Mouse (Mus musculus) megakaryocyte, embryonic 14.5 days (primary cell): ENCODE data around the gene Fam162b. TPM values are rescaled to one million over a fixed set of nuclear protein-coding genes. Genes with fewer than 3 reads are reported as not detected.

Experiments used
- H3K27me3 ChIP-seq: replicated peaks from 2 replicates; pipeline ENCODE3; 2012; ENCODE audit warnings: inconsistent platforms
- H3K36me3 ChIP-seq: replicated peaks from 2 replicates; pipeline ENCODE3; 2012; ENCODE audit warnings: low read length, inconsistent platforms, mixed read lengths
- H3K4me1 ChIP-seq: 2 replicates; pipeline ENCODE4 v1.6.1; 2012; ENCODE audit warnings: inconsistent platforms
- H3K4me3 ChIP-seq: replicated peaks from 2 replicates; pipeline ENCODE3; 2012; ENCODE audit warnings: moderate library complexity, mild to moderate bottlenecking, inconsistent platforms
- H3K9me3 ChIP-seq: 2 replicates; pipeline ENCODE4 v1.6.1; 2012; ENCODE audit warnings: inconsistent platforms
- FLI1 ChIP-seq: IDR thresholded peaks from 2 replicates; pipeline ENCODE4 v1.6.1; 2012; ENCODE audit warnings: low read length, inconsistent platforms, mixed read lengths
- GATA1 ChIP-seq: IDR thresholded peaks from 3 replicates; pipeline ENCODE4 v1.6.1; 2012; ENCODE audit warnings: mixed read lengths, low read length, inconsistent platforms, borderline replicate concordance
- polyA plus RNA-seq: library from polyadenylated mRNA; stranded (reverse); fragments of >175 nt; gene quantifications from 2 replicates; pipeline ENCODE4 v1.2.3, GENCODE M21; 2012; ENCODE audit warnings: low replicate concordance; ENCODE audit not compliant: insufficient read depth

Gene Fam162b
- polyA plus RNA-seq = not detected in 2 replicates

DNA sequence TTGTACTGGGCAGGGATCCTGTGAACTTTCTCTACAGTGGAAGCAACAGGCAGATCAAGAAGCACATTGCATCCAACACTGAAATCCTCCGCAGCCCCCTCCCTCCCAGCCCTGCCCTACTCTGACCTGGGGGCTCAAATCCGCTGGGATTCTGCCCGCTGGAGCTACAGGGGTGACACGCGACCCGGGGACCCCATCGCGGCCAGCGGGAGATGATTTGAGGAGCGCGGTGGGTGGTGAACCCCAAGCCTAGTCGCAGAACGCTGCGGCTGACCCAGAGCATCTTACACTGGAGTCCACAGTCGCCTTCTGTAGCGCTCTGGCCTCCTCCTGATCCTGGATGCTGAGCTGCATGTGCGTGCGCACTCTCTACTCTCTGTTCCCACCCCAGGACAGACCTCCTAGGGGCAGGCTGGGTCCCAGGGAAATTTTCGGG is at the start of gene Fam162b:
Fam162b (minus strand) TSS at position 379 of the 436 bp plus-strand sequence.
- Histone ChIP-seq H3K27me3 (peaks cover 22% of the 10 kb centered on the region), H3K36me3 (no peaks in the 10 kb centered on the region), H3K4me3 (peak within 1 kb of the TSS; percentile 76), H3K9me3 (peaks cover 4% of the 10 kb centered on the region; the same call in 1 of the 2 replicates), H3K4me1 (peaks cover 8% of the 10 kb centered on the region)
- TF ChIP-seq GATA1 (no peak), FLI1 (no peak)

DNA sequence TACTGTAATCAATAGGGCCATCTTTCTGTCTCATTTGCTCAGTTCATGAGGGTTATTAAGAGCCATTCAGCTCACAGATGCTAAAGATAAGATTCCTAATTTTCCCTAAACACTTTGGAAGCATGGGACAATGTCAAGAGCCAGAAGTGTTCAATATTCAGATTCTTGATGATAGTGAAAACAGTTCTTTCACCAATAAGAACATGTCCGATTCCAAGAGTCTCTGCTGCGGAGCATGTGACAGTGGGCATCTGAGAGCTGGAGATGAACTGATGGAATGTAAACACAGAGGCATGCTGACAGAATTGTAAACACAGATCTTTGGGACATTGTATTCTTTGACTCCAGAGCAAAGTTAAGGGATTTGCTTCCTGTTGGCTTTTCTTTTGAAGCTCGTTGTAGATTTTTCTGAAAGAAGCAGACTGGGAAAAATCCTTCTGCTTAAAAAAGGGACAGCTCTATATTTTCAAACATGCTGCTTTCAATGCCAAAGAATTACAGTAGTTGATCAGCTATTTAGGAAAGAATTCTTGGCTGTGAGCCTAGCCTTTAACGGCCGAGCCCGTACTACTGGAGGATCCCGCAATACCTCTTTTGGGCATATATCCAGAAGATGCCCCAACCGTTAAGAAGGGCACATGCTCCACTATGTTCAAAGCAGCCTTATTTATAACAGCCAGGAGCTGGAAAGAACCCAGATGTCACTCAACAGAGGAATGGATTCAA is 41.3 kb upstream of the Fam162b start, which contains the start of gene Gprc6a:
Gprc6a (minus strand) TSS at position 51 of the 726 bp plus-strand sequence.
- H3K4me3 ChIP-seq = no peak within 1 kb of the TSS
- H3K27me3 ChIP-seq = no peaks in the 10 kb centered on the region
- TF ChIP-seq FLI1 (no peak), GATA1 (no peak)
- H3K36me3 ChIP-seq = no peaks in the 10 kb centered on the region
- no peaks in the 10 kb centered on the region for H3K9me3 ChIP-seq
- no peaks in the 10 kb centered on the region for H3K4me1 ChIP-seq

DNA sequence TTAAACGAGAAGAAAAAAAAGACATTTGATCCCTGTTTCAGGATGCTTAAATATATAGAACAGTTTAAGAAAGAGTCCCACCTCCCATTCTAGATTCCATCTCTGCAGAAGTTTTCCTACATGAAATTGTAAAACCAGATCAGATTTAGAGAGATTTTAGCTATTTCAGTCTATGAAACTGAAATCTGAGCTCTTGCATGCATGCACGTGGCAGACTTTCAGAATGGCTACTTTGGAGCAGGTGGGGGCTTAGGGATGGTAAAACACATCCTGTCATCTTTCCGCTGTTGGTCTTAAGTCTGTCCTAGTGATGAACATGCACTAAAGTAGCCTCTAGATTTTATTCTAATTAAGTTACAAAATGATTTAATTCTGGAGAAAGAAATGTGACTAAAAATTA is 30.9 kb upstream of the Fam162b start:
- Histone ChIP-seq H3K27me3 (peaks cover 2% of the 10 kb centered on the region), H3K4me3 (no peak overlapping the region), H3K4me1 (no peaks in the 10 kb centered on the region), H3K9me3 (no peaks in the 10 kb centered on the region), H3K36me3 (no peaks in the 10 kb centered on the region)
- no peak for TF ChIP-seq FLI1
- no peak for TF ChIP-seq GATA1

DNA sequence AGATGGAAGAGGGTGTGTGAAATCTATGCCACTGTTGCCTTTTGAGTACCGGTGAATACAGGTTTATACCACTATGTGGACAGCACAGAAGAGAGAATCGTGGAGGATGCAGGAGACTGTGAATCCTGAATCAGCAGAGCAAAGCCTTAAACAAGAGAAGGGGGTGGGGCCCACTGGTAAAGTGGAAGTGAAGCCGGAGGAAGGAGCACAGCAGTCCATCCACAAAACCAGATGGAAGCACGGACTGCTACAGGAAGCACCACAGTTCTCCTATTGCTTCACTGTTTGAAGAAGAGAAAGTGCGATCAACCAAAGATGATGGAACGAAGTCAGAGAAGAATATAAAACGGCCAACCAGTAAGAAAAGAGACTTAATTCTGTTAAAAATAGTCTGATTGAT is 29.8 kb upstream of the Fam162b start:
- peaks cover 2% of the 10 kb centered on the region for H3K27me3 ChIP-seq
- TF ChIP-seq FLI1 (no peak), GATA1 (no peak)

DNA sequence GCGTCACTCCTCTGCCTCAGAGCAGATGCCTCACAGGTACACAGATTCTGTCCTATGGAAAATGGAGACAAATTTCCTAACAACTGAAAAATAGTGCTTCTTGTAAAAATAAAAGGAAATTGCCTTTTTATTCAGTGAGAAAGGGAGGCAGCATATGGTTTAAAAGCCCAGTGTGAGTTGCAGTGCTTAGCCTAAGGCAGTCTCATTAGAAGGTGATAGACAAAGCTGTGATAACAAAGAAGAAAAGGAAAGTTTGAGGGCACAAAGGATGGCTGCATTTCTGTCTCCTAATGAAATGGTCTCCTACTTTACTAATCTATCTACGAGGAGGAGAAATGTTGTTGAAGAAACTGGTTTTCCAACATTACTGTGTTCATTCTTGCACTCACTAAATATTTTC is 28.2 kb upstream of the Fam162b start:
- Histone ChIP-seq H3K27me3 (peaks cover 2% of the 10 kb centered on the region), H3K36me3 (no peaks in the 10 kb centered on the region), H3K4me1 (no peaks in the 10 kb centered on the region), H3K9me3 (no peaks in the 10 kb centered on the region), H3K4me3 (no peak overlapping the region)
- TF ChIP-seq GATA1 = no peak
- no peak for TF ChIP-seq FLI1

More for the DNA sequence above, 29.8 kb upstream of the Fam162b start:
- Histone ChIP-seq H3K36me3 (no peaks in the 10 kb centered on the region), H3K4me1 (no peaks in the 10 kb centered on the region), H3K9me3 (no peaks in the 10 kb centered on the region), H3K4me3 (no peak overlapping the region)

DNA sequence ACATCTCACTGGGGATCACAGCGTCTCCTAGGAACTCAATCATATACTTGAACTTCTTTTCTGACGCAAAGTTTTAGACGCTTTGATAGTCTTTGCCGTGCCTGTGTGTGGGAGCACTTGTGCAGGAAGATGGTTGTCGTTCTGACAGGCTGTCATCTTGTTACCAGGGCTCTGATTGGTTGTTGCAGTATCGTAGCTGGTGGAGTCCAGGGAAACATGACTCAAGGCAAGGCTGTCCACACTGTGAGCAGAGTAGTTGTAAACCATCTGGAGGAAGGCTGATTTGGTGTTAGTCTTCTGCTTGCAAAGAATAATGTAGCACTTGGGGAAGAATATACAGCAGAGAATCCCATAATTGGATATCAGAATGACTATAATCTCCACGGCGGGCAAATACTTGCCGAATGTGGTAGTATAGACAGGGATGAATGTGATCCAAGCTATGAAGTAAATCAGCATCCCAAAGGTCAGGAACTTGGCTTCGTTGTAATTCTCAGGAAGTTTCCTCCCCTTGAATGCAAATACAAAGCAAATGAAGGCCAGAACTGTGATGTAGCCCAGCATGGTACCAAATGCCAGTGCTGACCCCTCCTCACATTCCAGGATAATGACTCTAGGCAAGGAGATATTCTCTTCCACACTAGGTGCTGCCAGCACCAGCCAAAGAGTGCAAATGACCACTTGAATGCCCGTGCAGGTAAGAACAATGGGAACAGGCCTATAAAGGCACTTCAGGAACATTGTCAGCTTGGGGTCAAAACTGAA is 24.7 kb upstream of the Fam162b start:
- Histone ChIP-seq H3K4me3 (no peak overlapping the region), H3K9me3 (no peaks in the 10 kb centered on the region), H3K4me1 (no peaks in the 10 kb centered on the region), H3K27me3 (no peaks in the 10 kb centered on the region), H3K36me3 (no peaks in the 10 kb centered on the region)
- no peak for TF ChIP-seq GATA1
- TF ChIP-seq FLI1 = no peak

DNA sequence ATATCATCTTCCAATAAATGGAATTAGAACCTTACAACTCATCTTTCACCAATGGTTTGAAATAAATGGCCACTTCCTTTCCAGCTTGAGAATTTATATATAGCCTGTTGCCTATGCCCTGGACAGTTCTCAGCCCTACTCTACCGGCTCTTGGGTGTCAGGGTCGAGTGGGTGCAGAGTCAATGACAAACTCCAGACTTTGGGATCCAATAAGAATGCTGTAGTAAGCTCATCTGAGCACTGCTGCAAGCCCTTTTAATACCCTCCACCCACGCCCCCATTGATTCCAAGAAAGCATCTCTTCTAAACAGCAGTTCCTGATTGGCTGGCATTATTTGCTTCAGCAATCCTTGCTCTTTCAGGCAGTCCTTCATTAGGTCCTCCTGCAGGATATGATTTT is 23.1 kb upstream of the Fam162b start:
- Histone ChIP-seq H3K4me1 (no peaks in the 10 kb centered on the region), H3K36me3 (no peaks in the 10 kb centered on the region), H3K4me3 (no peak overlapping the region), H3K27me3 (no peaks in the 10 kb centered on the region), H3K9me3 (no peaks in the 10 kb centered on the region)
- TF ChIP-seq GATA1 = no peak
- no peak for TF ChIP-seq FLI1

DNA sequence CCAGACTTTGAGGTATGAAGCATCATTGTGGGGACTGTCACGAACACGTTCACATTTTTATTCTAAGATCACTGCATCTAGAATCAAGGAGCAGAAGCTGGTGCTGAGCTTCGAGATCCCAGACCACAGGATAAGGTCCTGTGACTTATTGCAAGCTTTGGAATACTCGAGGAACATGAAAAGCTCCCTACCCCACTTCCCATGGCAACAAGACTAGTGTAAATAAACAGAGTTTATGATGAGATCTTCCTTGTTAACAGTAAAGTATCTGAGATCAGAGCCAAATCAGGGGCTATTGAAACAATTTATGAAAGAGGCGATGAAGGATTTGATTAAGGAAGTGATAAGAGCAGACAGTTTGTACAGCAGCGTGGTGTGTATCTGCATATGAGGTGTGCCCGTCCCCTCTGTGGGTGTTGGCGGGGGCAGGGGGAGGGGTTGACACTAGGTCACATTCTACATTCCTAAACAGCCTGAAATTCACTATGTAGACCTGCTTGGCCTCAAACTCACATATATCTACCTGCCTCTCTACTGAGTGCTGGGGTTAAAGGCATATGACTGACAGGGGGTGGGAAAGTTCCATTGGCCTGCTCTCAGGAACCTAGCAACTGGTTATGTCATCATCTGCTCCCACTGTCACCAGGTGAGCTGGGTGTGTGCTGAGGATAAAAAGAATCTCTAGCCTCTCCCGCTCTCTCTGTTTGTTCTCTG is 21.8 kb upstream of the Fam162b start:
- Histone ChIP-seq H3K4me3 (no peak overlapping the region), H3K27me3 (no peaks in the 10 kb centered on the region), H3K9me3 (no peaks in the 10 kb centered on the region), H3K4me1 (no peaks in the 10 kb centered on the region), H3K36me3 (no peaks in the 10 kb centered on the region)
- no peak for TF ChIP-seq FLI1
- TF ChIP-seq GATA1 = no peak

DNA sequence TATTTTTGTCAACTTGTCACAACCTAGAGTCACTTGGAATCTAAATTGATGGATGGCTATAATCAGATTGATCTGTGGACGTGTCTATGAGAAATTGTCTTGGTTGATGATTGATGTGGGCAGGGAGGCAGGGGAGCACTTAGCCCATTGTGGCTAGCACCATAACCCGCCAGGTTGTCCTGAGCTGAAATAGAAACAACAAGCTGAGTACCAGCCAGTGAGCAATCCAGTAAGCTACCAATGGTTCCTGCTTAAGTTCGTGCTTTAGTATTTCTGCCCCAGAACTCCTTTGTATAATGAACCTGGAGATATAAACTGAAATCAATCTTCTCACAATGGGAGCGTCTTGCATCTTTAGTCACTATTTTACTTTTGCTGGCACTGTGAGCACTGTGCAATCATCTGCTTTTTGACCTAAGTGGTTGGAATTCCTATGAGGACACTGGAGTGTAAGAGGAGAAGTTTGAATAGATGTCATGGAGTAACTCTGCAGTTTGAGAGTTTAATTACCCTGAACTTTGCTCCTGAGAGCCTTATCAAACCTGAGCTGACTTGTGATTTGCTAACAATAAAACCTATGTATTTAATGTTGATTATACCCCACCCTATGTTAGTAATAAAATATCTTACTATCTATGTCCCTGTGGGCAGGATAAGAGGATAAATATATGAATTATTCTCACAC is 19.6 kb upstream of the Fam162b start:
- H3K4me3 ChIP-seq = no peak overlapping the region
- no peaks in the 10 kb centered on the region for H3K4me1 ChIP-seq
- no peaks in the 10 kb centered on the region for H3K36me3 ChIP-seq
- no peaks in the 10 kb centered on the region for H3K27me3 ChIP-seq
- no peak for TF ChIP-seq FLI1
- TF ChIP-seq GATA1 = no peak
- H3K9me3 ChIP-seq = no peaks in the 10 kb centered on the region
